Mouse (Mus musculus): ENCODE measurements around the gene Tgfbr1. TPM values are rescaled to one million over a fixed set of nuclear protein-coding genes. Genes with fewer than 3 reads are reported as not detected.

The Tgfbr1 gene
- total and polyA plus RNA-seq, 3 experiments, result 5.1 to 14.2 (median 13.8) TPM

- Histone ChIP-seq H3K79me2 (replicated peaks; ENCODE audit: control insufficient read depth, insufficient read depth, low read length) (no peaks in the 10 kb centered on the region), H3K4me3 (no peak overlapping the region), H3K4me1 (ENCODE audit: control insufficient read depth, insufficient read depth, low read length) (peaks cover 1% of the 10 kb centered on the region), H3K36me3 (ENCODE audit: control insufficient read depth, insufficient read depth, low read length) (peaks cover 6% of the 10 kb centered on the region), H3K27me3 (ENCODE audit: control insufficient read depth, insufficient read depth, low read length) (no peaks in the 10 kb centered on the region), H3K27ac (no peak overlapping the region), H3K9ac (ENCODE audit: low read depth, low read length) (no peak overlapping the region)
- 54% methylated on average over 4 of the region's 4 CpGs for WGBS
- no peak for DNase-seq
- TF ChIP-seq EP300 (IDR thresholded peaks at IDR 0.05; ENCODE audit: insufficient read depth, low read depth, low read length) (no peak), POLR2A (IDR thresholded peaks at IDR 0.05; ENCODE audit: insufficient read depth, low read depth, low read length) (no peak), CTCF (IDR thresholded peaks at IDR 0.05) (no peak)
- intact Hi-C loops (cut with DNase I), result loop anchor here (2.0 to 5.0 kb wide), 2 partner anchors 88 to 280 kb away; no protein-coding TSS in a partner anchor
Observed at GRCm38 (mm10) chr4:47400314-47400713, 47.3 kb downstream of the Tgfbr1 start.

- intact Hi-C loops (cut with DNase I), result loop anchor here (5.0 kb wide), 1 partner anchor 90 kb away; no protein-coding TSS in a partner anchor
- peaks cover 1% of the 10 kb centered on the region for H3K4me1 ChIP-seq (ENCODE audit: control insufficient read depth, insufficient read depth, low read length)
- H3K36me3 ChIP-seq (ENCODE audit: control insufficient read depth, insufficient read depth, low read length), result peaks cover 7% of the 10 kb centered on the region
- no peak overlapping the region for H3K4me3 ChIP-seq
- H3K9ac ChIP-seq (ENCODE audit: low read depth, low read length), result no peak overlapping the region
- DNase-seq, result no peak
- TF ChIP-seq CTCF (IDR thresholded peaks at IDR 0.05), result no peak
- no peak for TF ChIP-seq POLR2A (IDR thresholded peaks at IDR 0.05; ENCODE audit: insufficient read depth, low read depth, low read length)
- no peak for TF ChIP-seq EP300 (IDR thresholded peaks at IDR 0.05; ENCODE audit: insufficient read depth, low read depth, low read length)
- no peak overlapping the region for H3K27ac ChIP-seq
- no peaks in the 10 kb centered on the region for H3K79me2 ChIP-seq (replicated peaks; ENCODE audit: control insufficient read depth, insufficient read depth, low read length)
- H3K27me3 ChIP-seq (ENCODE audit: control insufficient read depth, insufficient read depth, low read length), result no peaks in the 10 kb centered on the region
Observed at GRCm38 (mm10) chr4:47402200-47402599, 49.2 kb downstream of the Tgfbr1 start.

DNA sequence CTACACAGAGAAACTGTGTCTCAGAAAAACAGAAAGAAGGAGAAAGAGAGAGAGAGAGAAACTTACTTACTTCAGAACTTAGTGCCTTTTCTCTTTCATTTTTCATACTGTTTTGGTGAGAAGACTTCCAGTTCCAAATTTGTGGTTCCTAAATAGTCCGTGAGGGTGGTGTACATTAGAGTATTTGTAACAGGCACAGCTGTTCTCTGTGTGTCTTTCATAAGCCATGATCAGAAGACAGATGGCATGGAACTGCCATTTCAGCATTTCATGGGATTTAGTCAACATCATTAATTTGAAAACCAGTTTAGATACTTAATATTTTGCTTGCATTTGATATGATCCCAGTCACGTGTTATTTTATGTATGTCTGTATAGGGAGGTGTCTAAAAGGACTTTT lies 51.5 kb downstream of the Tgfbr1 start:
- Histone ChIP-seq H3K4me3 (no peak overlapping the region), H3K27me3 (ENCODE audit: control insufficient read depth, insufficient read depth, low read length) (no peaks in the 10 kb centered on the region), H3K79me2 (replicated peaks; ENCODE audit: control insufficient read depth, insufficient read depth, low read length) (no peaks in the 10 kb centered on the region), H3K27ac (no peak overlapping the region), H3K4me1 (ENCODE audit: control insufficient read depth, insufficient read depth, low read length) (no peaks in the 10 kb centered on the region; the same call in none of the 2 replicates), H3K9ac (ENCODE audit: low read depth, low read length) (no peak overlapping the region), H3K36me3 (ENCODE audit: control insufficient read depth, insufficient read depth, low read length) (peaks cover 8% of the 10 kb centered on the region)
- intact Hi-C loops (cut with DNase I), result loop anchor here (5.0 kb wide), 1 partner anchor 92 kb away; no protein-coding TSS in a partner anchor
- TF ChIP-seq EP300 (IDR thresholded peaks at IDR 0.05; ENCODE audit: insufficient read depth, low read depth, low read length) (no peak), CTCF (IDR thresholded peaks at IDR 0.05) (no peak), POLR2A (IDR thresholded peaks at IDR 0.05; ENCODE audit: insufficient read depth, low read depth, low read length) (no peak)
- WGBS, result 89% methylated on average over 2 of the region's 2 CpGs
- DNase-seq, result no peak

GRCm38 (mm10) chr4:47407161-47407560 lies 54.1 kb downstream of the Tgfbr1 start:
- Histone ChIP-seq H3K9ac (ENCODE audit: low read depth, low read length) (no peak overlapping the region), H3K4me3 (no peak overlapping the region), H3K36me3 (ENCODE audit: control insufficient read depth, insufficient read depth, low read length) (peaks cover 8% of the 10 kb centered on the region), H3K27ac (no peak overlapping the region), H3K27me3 (ENCODE audit: control insufficient read depth, insufficient read depth, low read length) (no peaks in the 10 kb centered on the region), H3K4me1 (ENCODE audit: control insufficient read depth, insufficient read depth, low read length) (no peaks in the 10 kb centered on the region; the same call in 1 of the 2 replicates), H3K79me2 (replicated peaks; ENCODE audit: control insufficient read depth, insufficient read depth, low read length) (no peaks in the 10 kb centered on the region)
- TF ChIP-seq EP300 (IDR thresholded peaks at IDR 0.05; ENCODE audit: insufficient read depth, low read depth, low read length) (no peak), CTCF (IDR thresholded peaks at IDR 0.05) (no peak), POLR2A (IDR thresholded peaks at IDR 0.05; ENCODE audit: insufficient read depth, low read depth, low read length) (no peak)
- WGBS, result 79% methylated on average over 2 of the region's 2 CpGs
- intact Hi-C loops (cut with DNase I), result no loop called here
- peak in 1 of 2 experiments; percentile 16 for DNase-seq

DNA sequence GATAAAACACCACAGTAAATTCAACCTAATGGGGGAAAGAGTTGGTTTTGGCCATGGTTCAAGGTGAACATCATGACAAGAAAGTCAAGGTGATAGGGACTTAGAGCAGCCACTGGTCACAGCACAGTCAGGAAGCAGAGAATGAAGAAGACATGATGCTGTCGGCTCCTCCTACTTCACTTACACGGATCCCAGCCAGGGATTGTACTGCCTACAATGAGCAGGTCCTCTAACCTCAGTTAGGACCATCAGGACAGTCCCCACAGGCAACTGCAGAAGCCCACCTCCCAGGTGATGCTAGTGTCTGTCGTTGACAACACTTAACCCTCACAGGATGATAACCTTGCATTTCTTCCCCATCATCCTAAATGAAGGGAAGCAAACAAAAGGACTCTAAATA lies 64.8 kb downstream of the Tgfbr1 start:
- no peak overlapping the region for H3K27ac ChIP-seq
- DNase-seq, result no peak
- intact Hi-C loops (cut with DNase I), result no loop called here
- no peaks in the 10 kb centered on the region for H3K79me2 ChIP-seq (replicated peaks; ENCODE audit: control insufficient read depth, insufficient read depth, low read length)
- 44% methylated on average over 3 of the region's 3 CpGs for whole genome bisulfite sequencing
- H3K4me3 ChIP-seq, result no peak overlapping the region
- H3K4me1 ChIP-seq (ENCODE audit: control insufficient read depth, insufficient read depth, low read length), result peaks cover 1% of the 10 kb centered on the region; the same call in 1 of the 2 replicates
- H3K36me3 ChIP-seq (ENCODE audit: control insufficient read depth, insufficient read depth, low read length), result no peaks in the 10 kb centered on the region
- no peak overlapping the region for H3K9ac ChIP-seq (ENCODE audit: low read depth, low read length)
- H3K27me3 ChIP-seq (ENCODE audit: control insufficient read depth, insufficient read depth, low read length), result no peaks in the 10 kb centered on the region
- TF ChIP-seq CTCF (IDR thresholded peaks at IDR 0.05) (no peak), EP300 (IDR thresholded peaks at IDR 0.05; ENCODE audit: insufficient read depth, low read depth, low read length) (no peak), POLR2A (IDR thresholded peaks at IDR 0.05; ENCODE audit: insufficient read depth, low read depth, low read length) (no peak)

- no peaks in the 10 kb centered on the region for H3K36me3 ChIP-seq (ENCODE audit: control insufficient read depth, insufficient read depth, low read length)
- no peak overlapping the region for H3K27ac ChIP-seq
- peak; percentile 92 for TF ChIP-seq CTCF (IDR thresholded peaks at IDR 0.05)
- no peak for TF ChIP-seq POLR2A (IDR thresholded peaks at IDR 0.05; ENCODE audit: insufficient read depth, low read depth, low read length)
- H3K27me3 ChIP-seq (ENCODE audit: control insufficient read depth, insufficient read depth, low read length), result no peaks in the 10 kb centered on the region
- no peak overlapping the region for H3K9ac ChIP-seq (ENCODE audit: low read depth, low read length)
- H3K4me1 ChIP-seq (ENCODE audit: control insufficient read depth, insufficient read depth, low read length), result peaks cover 1% of the 10 kb centered on the region; the same call in 1 of the 2 replicates
- no peaks in the 10 kb centered on the region for H3K79me2 ChIP-seq (replicated peaks; ENCODE audit: control insufficient read depth, insufficient read depth, low read length)
- intact Hi-C loops (cut with DNase I), result no loop called here
- 22% methylated on average over 9 of the region's 9 CpGs for WGBS
- DNase-seq, result no peak
- no peak overlapping the region for H3K4me3 ChIP-seq
Observed at GRCm38 (mm10) chr4:47419268-47419973, 66.4 kb downstream of the Tgfbr1 start.

Measured in heart, adult 2 months (tissue).